Mouse (Mus musculus) neutrophil, adult 5-6 weeks (primary cell): ENCODE data around the gene Atf5. TPM values are rescaled to one million over a fixed set of nuclear protein-coding genes. Genes with fewer than 3 reads are reported as not detected.

Experiments used
- ATAC-seq: fragments of 151-379, 151-347 bp; 2 replicates; pipeline ENCODE4 v1.8.0; 2017; ENCODE audit warnings: mild to moderate bottlenecking, moderate TSS enrichment; ENCODE audit not compliant: insufficient number of reproducible peaks, poor library complexity, low FRiP score, severe bottlenecking; ENCODE audit errors: extremely low read depth
- total RNA-seq: library from RNA; stranded (forward); fragments of 200-1000 nt; gene quantifications from 2 replicates; pipeline ENCODE4 v1.2.3, GENCODE M21; 2017

Atf5 gene
- total RNA-seq, 1 experiment from 2014 or later: 1.3 TPM

DNA sequence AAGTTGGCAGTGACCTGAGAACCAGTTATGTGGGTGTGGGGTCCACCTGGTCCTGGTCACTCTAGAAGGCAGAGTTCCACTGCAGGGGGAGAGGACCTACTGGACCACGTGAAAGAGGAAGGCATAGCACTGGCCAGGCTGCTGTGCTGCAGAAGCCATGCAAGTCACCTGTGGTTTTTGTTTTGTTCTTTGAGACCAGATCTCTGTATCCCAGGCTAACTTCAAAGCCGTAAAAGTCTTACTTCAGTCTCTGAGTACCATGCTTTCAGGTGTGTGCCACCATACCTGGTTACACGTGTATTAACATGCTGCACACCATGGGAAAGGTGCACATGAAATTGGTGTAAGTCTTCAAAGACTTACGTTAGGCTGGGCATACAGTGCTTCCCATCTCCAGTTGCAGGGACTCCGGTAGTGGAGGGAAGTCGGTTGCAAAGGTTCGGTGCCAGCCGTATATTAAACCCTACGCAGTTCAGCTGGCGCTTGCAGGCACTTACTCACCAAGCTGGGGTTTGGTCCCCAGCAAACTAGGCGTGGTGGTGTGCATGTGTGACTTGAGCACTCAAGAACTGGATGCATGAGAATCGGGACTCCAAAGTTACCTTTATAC is 35.3 kb upstream of the Atf5 start:
- no peak for ATAC-seq

DNA sequence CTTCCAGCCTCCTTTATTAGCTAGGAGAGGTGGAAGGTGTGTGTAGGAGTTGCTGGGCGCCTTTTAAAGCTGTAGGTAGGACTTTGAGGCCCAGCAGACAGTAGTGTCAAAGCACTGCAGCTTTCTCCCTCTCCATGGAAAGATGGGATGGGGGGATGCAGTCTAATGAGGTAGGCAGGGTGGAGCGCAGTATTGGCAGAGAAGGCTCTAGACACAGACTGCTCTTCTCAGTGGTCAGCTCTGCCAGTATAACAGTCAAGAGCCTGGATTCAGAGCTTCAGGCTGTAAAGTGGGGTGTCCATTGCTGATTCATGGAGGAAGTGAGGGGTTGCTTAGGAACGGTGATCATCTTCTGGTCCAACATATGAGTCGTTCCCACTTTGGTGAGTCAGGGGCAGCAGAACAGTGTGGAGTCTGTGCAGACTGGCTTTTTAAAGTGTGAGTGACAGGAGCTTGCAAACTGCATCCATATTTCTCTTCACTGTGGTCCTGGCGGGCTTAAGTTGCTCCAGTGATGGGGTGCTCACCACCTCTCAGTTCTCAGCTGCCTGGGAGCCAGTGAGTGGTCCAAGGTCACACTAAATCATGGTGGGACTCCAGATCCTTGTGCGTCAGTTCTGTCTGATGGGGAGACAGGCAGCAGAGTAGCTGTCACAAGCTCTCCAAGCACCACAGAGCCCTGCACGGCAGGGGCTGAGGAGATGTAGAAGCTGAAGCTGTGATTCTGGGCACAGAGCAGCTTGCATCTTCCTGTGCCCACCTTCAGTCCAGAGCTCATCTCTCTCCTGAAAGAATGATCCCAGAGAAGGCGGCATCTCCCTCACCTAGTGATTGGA is 34.5 kb upstream of the Atf5 start:
- no peak for ATAC-seq

DNA sequence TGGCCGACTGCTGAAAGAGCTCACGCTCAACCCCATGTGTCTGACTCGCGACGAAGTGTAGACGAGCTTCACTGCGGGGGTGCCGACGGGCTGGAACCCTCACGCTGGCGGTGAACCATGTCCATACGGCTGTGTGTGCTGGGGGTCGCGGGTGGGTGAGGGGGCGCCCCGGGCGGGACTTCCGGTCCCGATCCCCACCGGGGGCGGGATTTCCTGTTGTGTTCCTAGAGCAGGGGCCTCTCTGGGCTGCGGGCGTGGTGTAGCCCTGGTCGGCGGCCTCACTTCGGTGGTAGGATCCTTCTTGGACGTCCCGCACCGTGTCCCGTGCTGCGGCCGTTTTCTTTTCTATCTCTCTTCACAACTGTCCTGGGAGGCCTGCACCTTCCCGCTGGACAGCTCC is 33.7 kb upstream of the Atf5 start:
- no peak for ATAC-seq

DNA sequence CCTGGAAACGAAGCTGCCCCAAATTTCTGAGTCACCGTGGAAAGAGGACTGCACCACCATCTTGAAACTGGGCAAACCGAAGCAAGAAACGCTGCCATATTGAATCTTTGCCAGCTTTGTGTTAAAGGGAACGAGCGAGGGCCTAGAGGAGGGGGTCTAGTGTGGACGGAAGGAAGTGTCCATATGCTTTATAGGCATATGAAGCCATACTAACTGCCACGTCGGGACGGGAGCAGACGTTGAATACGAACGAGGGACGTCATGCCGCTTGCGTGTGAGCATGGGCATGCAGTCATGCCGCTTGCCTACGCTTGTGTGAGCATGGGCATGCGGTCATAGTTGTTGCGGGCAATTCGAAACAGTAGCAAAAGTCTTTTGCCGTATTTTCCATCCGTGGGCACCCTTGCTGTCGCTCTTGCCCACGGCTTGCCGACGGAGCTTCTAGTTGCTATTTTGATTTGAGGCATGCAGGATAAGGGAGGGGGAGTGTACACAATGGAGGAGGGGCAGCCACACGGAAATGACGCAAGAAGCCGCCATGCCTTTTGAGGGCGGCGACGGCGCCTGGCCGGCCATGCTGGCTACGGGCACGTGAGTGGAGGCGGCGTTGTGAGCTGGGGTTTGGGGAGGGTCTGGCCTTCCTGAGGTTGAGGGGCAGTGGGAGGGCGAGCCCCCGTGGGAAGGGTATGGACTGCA is 33.1 kb upstream of the Atf5 start:
- ATAC-seq: peak; percentile 39

DNA sequence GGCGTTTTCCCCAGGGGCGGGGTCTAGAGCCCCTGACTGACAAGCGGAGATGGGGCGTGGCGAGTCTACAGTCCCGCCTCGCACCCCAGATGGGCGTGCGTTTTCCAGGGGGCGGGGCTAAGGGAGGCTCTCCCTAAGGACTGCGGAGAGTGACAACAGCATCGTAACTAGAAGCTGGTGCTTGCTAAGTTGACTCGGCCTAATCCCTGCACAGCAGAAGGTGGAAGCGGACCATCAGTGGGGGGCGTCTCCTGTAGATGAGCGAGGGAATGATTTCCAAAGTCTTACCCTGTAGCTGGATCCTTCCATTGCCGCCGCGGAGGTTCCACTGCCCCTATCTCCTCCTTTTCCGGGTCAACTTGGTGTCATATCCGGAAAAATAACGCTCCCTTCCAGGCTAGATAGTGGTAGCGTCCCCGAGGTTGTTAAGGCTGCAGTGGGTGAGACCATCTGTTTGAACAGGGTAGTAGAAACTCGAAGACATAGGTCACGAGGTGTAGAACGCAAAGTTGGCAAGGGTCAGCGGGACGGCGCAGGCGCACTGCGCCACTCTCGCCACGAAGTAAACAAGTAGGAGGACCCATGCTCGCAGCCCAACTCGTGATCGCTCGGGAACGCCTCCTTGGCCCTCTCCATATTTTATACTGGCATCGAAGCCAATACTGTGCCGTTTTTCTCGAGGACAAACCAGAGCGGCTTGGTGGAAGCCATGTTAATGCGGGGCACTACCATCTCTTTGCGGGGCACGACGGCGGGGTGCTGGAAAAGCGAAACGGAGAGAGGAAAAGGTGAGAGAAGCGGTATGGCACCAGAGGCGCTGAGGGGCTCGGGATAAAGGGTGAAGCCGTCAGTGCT is 32.3 kb upstream of the Atf5 start, which contains the start of the genes Akt1s1 and Tbc1d17:
Gene Akt1s1, plus strand, starts transcription at position 431 of the 855 bp plus-strand sequence.
Gene Tbc1d17, minus strand, starts transcription at position 519 of the 855 bp plus-strand sequence.
- ATAC-seq: peak; percentile 70

DNA sequence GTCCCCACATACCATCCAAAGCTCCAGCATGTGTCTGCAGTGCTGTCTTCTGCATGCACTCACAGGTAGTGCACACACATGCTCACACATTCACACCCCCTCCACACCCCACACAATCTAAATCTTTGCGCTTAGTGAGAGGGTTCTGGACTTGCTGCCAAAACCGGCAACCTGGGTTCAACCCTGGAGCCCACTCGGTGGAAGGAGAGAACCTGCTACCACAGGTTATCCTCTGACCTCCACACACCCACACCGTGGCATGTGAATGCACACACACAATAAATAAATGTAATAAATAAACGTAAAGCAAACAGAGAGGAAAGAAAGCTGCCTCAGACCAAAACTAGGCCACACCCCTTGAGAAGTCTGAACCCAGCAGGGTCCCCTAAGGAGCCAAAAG is 31.3 kb upstream of the Atf5 start:
- no peak for ATAC-seq

DNA sequence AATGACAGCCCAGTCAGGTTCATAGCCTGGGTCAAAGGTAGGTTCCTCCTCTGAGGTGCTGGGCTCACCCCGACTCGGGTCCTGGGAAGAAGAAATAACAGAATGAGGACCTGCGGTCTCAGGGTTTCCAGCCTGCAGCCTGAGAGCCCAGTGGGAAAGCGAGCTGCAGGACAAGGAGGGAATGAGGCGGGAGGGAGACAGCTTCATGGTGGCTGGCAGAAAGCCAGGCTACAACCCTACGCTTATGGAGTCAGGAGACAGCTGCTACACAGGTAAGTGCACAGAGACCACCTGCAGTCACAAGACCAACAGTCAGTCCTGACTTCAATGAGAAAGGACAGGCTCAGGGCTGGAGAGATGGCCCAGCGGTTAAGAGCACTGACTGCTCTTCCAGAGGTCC is 30.3 kb upstream of the Atf5 start:
- ATAC-seq: no peak

DNA sequence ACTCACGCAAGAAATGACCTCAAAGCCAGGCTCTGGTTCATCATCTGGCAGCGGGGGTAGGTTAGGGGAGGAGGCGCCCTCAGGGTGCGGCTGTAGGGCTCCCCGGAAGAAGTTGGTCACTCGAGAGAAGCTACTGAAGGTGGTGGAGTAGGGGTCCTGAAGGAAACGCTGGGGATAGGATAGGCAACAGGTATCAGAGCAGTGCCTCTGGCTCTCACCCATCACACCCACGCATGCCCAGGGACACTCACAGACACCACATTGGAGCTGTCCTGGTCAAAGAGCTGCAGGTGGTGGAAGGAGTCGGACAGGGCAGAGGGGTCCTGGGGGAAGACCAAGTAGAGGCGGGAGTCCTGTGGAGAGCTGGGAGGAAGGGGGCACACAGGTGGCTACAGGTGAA is 28.5 kb upstream of the Atf5 start:
- no peak for ATAC-seq

DNA sequence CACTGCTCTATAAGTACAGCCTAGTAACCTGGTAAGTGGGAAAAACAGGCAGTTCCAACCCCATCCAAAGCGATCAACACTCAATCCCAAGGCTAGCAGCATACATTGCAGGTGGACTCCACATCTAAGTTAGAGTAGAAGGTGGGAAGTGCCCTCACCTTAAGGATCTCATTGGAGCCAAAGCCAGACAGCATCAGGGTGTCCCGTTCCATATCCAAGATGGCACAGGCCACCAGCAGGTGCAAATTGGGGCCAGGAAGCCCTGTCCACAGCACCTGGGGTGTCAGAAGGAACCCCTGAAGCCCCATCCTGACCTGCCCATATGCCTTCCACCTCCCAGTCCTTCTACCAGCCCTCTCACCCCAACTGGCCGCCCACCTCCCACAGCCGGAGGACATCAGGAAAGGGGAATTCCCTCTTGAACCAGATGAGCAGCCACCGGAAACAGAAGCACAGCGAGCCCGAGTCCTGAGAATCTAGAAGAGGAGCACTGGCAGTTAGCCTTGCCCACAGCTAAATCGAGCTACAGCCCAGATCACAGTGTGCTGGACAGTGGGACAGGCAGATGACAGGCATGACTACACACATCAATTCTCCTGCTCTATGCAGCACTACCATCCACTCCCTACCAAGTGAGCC is 25.5 kb upstream of the Atf5 start:
- ATAC-seq: no peak

DNA sequence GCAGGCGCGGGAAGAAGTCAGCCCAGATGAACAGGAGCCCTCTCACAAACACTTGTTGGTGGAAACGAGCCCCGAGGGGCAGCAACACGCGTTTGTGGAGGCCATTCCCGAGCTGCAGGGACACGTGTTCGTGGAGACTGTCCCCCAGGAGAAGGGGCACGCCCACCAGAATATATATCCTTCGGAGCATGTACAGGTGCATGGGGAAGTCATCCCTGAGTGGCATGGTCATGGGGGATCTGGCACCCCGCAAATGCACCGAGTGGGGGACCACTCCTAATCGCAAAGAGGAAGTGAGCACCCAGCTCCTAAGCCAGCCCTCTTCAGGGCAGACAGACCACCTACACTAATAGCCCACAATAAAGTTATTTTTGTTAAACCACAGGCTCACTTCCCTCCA is 24.0 kb upstream of the Atf5 start:
- peak; percentile 2; the same call in 1 of the 2 replicates for ATAC-seq

DNA sequence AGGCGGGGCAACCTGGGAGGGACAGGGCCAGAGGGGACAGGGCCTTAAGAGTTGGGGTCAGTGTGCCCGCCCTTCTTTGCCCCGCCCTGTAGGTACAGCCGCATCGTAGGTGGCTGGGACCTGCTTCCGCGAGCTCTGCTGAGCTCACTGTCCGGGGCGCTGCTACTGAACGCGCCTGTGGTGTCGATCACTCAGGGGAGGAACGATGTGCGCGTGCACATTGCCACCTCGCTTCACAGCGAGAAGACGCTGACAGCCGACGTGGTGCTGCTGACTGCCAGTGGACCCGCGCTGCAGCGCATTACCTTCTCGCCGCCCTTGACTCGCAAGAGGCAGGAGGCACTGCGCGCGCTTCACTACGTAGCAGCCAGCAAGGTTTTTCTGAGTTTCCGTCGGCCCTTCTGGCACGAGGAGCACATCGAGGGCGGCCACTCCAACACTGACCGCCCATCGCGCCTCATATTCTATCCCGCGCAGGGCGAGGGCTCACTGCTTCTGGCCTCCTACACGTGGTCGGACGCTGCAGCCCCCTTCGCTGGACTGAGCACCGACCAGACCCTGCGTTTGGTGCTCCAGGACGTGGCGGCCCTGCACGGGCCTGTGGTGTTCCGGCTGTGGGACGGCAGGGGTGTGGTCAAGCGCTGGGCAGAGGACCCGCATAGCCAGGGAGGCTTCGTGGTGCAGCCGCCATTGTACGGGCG is 23.2 kb upstream of the Atf5 start:
- peak; percentile 49 for ATAC-seq

DNA sequence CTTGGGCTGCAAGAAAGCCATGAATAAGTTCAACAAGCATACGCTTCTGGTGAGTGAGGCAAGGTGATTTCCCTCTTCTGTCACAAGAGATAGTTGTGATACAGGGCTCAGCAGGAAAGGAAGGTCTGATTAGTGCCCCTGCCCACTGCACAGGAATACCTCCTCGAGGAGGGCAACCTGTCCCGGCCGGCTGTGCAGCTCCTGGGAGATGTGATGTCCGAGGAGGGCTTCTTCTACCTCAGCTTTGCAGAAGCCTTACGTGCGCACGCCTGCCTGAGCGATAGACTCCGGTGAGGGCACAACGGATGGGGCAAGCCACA is 22.7 kb upstream of the Atf5 start:
- ATAC-seq: no peak

DNA sequence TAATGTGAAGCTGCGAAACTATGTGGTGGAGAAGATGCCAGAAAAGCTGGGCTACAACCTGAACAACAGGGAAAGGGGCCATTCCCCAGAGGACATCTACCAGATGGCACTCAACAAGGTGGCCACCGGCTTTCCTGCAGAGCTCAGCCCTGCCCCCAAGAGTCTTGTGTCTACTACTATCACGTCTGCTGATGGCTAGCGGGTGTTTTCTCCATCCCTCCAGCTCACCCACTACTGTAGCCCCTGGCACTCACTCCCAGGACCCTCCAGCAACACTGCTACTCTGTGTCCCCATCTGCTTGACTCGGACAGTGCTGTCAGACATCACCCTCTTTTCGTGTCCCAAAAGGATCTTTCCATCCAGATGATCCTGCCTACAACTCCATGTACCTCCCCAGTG is 21.6 kb upstream of the Atf5 start:
- no peak for ATAC-seq

DNA sequence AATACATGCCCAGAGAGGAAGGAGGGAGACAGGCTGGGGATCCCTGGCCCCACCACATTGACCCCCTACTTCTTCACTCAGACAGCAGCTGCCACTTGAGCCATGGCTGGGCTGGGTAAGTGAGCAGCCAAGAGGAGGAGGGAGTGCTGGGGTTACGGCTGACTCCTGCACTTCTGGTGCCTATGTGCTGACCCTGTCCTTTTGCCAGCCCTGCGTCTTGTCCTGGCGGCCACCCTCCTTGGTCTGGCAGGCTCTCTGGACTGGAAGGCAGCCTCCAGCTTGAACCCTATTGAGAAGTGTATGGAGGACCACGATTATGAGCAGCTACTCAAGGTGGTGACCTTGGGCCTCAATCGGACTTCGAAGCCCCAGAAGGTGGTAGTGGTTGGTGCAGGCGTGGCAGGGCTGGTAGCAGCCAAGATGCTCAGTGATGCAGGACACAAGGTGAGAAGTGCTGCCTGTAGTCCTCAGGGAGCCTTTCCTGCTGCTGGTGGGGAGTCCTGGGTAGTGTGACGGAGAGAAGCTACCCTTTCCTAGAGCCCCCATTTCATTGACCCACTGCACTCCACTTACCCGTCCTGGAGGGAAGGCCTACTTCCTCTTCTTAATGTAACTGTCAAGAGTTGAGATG is 20.1 kb upstream of the Atf5 start:
- ATAC-seq: no peak

DNA sequence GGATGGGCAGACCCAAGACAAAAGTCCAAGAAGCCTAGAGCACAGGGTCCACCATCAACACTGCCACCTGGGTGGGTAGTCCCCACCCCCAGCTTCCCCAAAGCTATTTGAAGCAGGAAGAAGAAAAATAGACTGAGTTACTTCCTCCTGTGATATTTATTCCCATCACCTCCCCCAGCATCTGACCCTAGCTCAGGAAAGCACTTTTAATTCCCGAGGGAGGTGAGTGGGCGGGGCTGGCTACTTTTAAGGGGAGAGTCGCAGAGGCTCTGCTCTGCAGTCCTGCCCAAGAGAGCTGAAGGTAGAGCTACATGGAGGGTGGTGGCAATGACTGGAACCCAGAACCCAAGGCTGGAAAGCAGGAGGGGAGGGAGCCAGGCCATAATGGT is 19.6 kb upstream of the Atf5 start:
- no peak for ATAC-seq

DNA sequence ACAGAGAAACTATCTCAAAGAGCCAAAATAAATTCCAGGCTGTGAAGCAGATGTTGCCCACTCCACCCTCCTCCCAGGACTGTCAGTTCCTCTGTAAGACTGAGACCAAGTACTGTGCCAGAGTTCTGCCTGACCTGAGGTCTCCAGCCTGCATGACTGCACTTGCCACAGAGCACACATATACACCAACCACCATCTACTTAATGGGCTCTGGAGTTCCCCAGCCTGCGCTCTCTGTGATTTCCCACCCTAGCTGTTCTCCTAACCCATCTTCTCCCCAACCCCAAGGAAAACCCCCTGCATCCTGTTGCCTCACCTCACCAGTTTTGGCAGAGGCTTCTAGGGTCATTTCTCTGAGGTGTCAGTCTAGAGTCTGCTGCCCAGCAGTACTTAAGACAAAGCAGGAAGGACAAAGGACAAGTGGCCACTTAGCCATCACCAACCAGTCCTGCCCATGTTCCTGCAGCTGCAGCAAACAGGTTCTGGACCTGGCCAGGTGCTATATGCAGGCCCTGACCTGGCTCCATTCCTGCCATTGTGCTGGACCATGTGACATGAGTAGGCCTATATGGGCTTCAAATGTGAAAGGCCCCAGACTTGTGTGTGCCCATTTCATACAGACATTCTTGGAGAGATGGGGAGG is 19.0 kb upstream of the Atf5 start:
- peak; percentile 18; the same call in 1 of the 2 replicates for ATAC-seq

DNA sequence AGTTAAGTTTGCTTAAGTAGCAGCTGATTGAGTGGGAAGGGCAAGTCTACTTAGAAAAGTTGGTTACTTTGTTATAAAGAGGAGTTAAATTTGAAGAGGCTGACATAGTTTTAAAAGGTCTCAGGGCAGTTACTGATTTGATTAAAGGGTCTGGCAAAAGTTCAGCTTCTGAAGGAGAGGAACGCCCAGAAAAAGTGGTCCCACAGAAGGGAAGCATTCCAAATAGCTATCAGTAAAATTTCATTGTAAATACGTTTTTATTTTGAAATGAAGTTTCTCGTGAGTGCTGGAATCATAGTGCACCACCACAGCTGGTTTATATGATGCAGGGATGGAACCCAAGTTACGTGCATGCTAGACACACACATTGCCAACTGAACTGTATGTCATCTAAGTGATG is 16.3 kb upstream of the Atf5 start:
- no peak for ATAC-seq
